Mouse (Mus musculus) gastrocnemius, adult 8-10 months (tissue): Measurements from ENCODE around the gene Hist1h1e. TPM values are rescaled to one million over a fixed set of nuclear protein-coding genes. Genes with fewer than 3 reads are reported as not detected.
A peak's percentile ranks its signal among the peaks of the same experiment; 100 is the strongest.

Experiments used
- DNase-seq, 2 experiments: peaks; one replicate each; pipeline ENCODE4 v3.0.0; 2022; ENCODE audit warnings: low spot score in 2 of 2
- total RNA-seq, 4 experiments: library from RNA; stranded (reverse); gene quantifications; 2 replicates each; pipeline ENCODE4 v1.2.4; 2022

The Hist1h1e gene
- 10 to 100 TPM; 32.8 to 56.3 (median 49.3) TPM for total RNA-seq

- peak; percentile 75 to 79 for DNase-seq
Measured at GRCm38 (mm10) chr13:23622175-23622671, at the start of gene Hist1h1e. TSS of gene Hist1h1e (minus strand) at chr13:23622558.

- DNase-seq: no peak
Measured at GRCm38 (mm10) chr13:23662536-23662935, 40.2 kb upstream of the Hist1h1e start.

- no peak for DNase-seq
Measured at GRCm38 (mm10) chr13:23659636-23660366, 37.4 kb upstream of the Hist1h1e start.

DNA sequence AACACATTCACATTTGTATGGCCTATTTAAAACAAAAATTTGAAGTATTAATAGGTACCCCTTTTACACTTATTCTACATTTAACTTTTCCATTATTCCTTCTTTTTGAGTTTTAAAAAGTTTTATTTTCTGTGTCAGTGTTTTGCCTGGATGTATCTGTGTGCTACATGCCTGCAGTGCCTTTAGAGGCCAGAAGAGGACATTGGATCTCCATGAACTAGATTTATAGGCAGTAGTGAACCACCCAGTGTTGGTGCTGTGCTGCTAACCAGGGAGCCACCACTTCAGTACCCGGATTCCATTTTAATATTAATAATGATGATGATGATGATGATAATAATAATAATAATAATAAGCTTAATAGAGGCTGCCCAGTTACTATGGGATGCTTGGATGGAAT lies 8.3 kb upstream of the Hist1h1e start:
- DNase-seq: no peak

DNA sequence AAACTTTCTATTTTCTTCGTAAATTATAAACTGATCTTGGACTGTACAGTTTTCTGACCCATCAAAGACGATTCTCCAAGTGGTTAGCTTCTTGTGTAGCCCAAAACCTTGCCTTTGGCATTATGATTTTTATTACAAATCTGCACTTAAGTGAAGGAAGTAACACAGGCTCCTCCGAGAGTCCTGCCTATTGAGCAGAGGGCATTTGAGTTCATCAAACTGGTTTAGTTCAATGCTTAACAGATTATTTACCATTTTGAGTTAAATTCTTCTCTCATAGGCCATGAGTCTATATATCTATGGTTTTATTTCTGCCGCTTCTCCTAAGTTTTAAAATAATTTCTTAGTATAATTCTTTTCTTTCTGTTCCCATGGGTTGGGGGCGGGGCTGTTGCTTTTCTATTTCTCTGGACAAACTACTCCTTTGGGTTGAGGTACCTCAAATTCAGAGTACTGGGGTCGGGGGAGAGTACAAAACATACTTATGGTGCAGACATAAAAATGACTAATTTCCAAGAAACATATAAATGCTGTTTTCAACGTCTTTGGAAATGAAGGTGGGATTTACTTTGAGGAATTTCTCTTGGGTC lies 598 bp upstream of the Hist1h1e start:
- no peak for DNase-seq

DNA sequence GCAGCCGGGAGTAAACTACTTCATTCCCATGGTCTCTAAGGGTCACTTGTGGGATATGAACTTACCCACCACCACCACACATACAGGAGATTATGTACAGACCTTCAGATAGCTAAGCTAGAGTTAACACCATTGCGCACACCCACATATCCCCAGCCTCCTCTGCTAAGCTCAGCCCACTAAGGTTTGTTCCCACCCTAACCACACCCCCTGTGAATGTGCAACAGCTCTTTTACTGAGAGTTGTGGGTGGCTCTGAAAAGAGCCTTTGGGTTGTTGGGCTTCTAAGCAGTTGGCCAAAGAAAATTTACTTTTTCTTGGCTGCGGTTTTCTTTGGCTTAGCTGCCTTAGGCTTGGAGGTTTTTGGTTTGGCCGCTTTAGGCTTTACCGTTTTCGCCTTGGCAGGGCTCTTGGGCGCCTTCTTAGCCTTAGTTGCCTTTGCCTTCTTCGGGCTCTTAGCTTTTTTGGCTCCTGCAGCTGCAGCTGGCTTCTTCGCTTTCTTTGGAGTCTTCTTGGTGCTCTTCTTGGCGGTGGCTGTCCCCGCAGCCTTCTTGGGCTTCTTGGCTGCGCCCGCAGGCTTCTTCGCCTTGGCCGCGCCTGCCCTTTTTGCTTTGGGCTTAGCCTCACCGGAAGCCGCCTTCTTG lies 705 bp downstream of the Hist1h1e start:
- peak; percentile 35 to 47 for DNase-seq

- DNase-seq: peak; percentile 11 to 36
Measured at GRCm38 (mm10) chr13:23620733-23621531, 1.4 kb downstream of the Hist1h1e start, which contains the start of gene Hist1h2be. TSS of gene Hist1h2be (minus strand) at chr13:23621124.

GRCm38 (mm10) chr13:23620056-23620732 lies 2.2 kb downstream of the Hist1h1e start:
- no peak for DNase-seq

DNA sequence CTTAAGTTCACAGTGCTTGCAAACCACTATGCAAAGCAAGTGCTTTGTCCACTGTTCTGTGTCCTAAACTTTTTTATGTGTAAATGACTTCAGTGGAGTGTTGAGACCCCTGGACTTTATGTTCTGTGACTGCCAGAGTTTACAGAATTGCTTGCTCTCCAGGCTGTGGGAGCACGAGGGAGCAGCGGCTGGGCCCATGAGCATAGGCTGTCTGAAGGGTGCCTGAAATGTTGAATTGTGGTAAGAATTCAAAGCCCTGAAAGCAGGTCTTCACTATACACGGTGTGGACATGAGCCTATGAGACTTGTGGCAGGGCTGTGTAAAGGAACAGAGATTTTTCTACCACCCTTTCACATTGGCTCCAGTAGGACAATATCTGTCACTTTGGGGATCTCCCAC lies 10.7 kb downstream of the Hist1h1e start:
- DNase-seq: no peak

GRCm38 (mm10) chr13:23610393-23610792 lies 12.0 kb downstream of the Hist1h1e start:
- DNase-seq: no peak

DNA sequence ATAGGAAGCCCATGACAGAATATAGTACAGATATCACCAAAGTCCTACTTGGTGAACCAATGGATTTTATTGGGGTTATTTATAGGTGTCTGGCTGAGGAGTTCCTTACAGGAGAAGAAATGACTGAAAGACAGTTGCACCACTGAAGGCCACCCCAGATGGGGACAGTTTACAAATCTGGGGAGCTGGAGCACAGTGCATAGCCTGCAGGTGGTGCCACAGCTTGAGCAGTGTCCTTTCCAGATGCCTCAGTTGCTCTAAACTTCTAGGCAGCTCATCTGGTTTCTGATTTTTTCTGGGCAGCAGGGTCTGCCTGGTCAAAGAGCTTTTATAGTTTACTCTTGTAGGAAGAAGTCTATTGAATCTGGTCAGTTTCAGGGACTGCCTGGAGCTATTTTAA lies 12.5 kb downstream of the Hist1h1e start:
- DNase-seq: no peak

DNA sequence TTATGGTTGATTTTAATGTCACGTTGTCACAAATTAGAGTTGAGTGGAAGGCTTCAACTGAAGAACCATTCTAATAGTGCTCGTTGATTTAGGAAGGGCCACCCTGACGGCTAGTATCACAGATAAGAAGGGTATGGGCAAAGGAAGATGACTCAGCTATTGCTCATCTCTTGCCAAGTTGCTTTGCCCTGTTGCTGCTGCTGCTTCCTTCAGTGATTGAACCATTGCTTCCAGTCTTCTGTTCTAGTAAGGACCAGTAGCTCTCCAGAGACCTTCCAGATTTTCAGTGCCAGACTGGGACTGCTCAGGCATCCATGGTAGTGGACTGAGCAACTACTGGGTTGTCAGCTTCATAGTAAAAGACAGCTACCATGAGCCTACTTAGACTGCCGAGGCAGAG lies 13.1 kb downstream of the Hist1h1e start:
- DNase-seq: no peak

DNA sequence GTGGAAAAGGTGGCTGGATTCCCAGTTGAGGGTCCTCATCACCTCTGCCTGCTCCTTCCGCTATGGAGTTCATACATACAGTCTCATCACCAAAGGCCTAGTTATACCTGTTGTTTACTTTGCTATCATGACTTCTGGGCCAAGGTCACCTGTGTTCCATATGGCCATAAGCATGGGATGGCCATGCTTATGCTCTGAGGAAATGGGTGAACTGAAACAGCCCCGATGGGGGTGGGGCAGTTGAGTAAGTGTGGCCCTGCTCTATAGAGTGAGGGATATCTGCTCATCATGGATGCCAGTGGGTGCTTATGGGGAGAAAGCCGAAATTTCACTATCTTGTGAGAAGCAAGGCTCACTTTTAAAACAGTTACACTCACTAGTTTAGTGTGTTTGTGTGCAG lies 17.3 kb downstream of the Hist1h1e start:
- DNase-seq: no peak

GRCm38 (mm10) chr13:23604452-23604851 lies 17.9 kb downstream of the Hist1h1e start:
- no peak for DNase-seq

DNA sequence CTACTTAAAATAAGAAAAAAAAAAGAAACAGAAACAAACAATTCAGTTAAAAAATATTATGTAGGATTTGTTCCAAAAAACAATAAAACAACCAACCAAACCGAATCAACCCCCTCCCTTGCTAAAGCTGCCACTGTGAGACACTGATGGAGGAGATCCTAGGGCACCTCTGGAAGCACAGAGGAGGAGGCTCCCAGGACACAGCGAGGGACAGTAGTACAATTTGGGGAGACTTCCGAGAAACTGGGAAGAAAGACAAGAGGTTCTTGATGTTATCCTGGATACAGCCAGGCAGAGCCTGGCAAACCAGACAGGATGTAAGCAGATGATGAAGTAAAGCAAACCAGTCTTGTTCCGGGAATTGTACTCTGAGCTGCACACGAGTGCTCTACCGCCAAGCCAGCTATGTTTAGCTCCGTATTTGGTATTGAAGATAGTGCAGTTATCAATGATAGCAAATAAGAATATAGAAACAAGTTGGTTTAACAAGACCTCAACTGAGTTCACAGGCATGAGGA lies 19.1 kb downstream of the Hist1h1e start:
- DNase-seq: no peak

GRCm38 (mm10) chr13:23597957-23598356 lies 24.4 kb downstream of the Hist1h1e start:
- peak in 1 of 2 experiments; percentile 12 for DNase-seq

DNA sequence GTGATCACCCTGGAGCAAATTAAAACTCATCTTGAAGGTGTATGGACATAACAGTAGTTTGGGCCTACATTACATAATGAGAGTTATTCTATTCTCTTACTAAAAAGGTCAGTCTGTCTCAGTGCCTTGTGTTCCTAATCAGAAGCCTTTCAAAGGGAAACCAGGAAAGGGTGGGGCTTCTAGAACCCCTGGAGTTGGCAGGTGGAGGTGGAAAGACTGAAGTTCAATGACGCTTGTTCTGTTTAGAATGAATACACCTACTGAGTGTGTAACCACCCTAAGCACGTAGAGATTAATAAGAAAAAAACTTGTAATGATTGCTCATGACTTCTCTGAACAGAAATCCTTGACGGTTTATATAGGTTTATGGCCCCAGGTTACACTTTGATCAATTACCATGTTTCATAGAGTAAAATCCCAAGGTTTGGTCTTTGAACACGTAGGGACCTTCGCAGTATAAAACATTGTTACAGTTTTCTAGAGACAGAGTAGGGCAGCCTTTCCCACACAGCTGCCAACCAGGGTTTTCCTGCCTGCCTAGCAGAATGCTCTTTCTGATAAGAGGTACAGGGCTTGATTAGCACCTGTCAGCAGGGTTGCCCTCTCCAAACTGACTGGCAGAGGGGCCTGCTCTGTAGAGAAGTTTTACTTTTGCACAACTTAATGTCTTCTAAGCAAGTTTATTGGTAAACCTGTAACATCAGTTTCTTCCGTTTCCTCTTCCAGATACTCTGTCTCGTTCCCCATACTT lies 26.6 kb downstream of the Hist1h1e start:
- no peak for DNase-seq

DNA sequence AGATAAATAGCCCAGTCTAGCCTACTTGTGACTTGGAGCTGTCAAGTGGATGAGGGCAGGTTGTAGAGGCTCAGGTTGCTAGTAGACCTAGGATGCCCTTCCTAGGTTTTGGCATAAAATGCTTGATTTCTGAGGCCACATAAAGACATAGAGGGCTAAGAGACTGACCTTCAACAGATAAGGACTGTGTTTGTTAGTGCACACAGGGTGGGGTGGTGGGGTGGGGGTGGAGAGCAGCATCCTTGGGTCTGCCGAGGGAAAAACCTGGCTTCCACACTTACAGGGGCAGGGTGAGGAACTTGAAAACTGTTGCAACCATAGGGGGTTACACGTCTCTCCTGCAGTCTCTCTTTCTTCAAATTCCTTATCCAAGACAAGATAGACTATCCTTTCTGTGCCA lies 27.2 kb downstream of the Hist1h1e start:
- DNase-seq: no peak

DNA sequence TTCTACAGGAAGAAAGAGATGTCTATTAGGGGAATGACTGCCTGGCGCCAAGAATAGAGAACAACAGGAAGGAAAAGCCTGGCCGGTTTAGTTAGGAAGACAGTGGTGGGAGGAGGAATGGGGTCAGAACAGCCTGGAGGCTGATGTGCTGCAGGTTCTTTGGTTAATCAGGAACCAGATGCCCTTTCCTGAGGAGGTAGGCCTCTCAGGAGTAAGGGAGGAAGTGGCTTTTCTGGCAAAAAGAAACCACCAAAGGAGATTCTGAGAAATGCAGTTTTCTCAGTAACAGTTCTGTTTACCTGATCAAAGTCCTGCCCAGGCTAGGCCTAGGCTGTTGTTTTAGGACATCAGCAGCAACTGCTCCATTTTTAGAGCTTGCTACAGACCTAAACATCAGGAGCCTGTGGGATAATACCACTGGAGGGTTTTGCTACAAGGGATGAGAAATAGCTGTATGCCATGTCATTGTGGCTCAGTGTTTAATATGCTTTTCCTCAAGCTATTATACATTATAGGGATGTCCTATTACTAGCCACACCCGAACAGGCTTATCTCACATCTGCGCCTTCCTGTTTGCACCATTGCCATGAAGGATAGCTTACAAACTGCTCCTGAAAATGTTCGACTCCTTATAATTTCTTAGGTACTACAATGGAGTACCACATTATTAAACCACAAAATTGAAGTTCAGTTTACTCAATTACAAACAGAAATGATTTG lies 29.1 kb downstream of the Hist1h1e start:
- DNase-seq: no peak
